Mouse (Mus musculus): ENCODE measurements at regions not wholly inside any gene's neighbourhood (a gene's known extent, or its start where the extent isn't known, plus 50 kb on each side); places are given as distances from the start of the nearest gene placed in this dataset.

- TF ChIP-seq POLR2A (IDR thresholded peaks at IDR 0.05; ENCODE audit: low read depth, low read length) (no peak), CTCF (IDR thresholded peaks at IDR 0.05; ENCODE audit: extremely low read depth, insufficient read length, insufficient replicate concordance, low read depth, low read length) (no peak)
These were observed 81.2 kb upstream of the Cnksr3 start for GRCm38 (mm10) chr10:7293203-7293602.

All from small intestine, adult 2 months (tissue).